Mouse (Mus musculus) kidney, embryonic 16.5 days (tissue): ENCODE measurements around the gene Zmiz1. TPM values are rescaled to one million over a fixed set of nuclear protein-coding genes. Genes with fewer than 3 reads are reported as not detected.

Source experiments
- ATAC-seq: fragments of 200-750 bp; cut with Nextera tagmentation; 2 replicates; pipeline ENCODE4 v1.8.0; 2017; ENCODE audit warnings: moderate TSS enrichment; ENCODE audit not compliant: low FRiP score, low TSS enrichment
- H3K27ac ChIP-seq: fragments of 300-500 bp; sonication (generic); 2 replicates; pipeline ENCODE4 v1.5.1; 2014; ENCODE audit warnings: low read length
- H3K27me3 ChIP-seq: fragments of 300-500 bp; sonication (generic); 2 replicates; pipeline ENCODE4 v1.6.1; 2014; ENCODE audit warnings: low read length, control low read depth, mixed read lengths; ENCODE audit not compliant: insufficient read depth
- H3K36me3 ChIP-seq: fragments of 300-500 bp; sonication (generic); 2 replicates; pipeline ENCODE4 v1.6.1; 2014; ENCODE audit warnings: low read length, control low read depth, mixed read lengths; ENCODE audit not compliant: insufficient read depth
- H3K4me1 ChIP-seq: fragments of 300-500 bp; sonication (generic); 2 replicates; pipeline ENCODE4 v1.6.1; 2014; ENCODE audit warnings: low read length, control low read depth, mixed read lengths; ENCODE audit not compliant: insufficient read depth
- H3K4me2 ChIP-seq: fragments of 300-500 bp; sonication (generic); replicated peaks from 2 replicates; pipeline ENCODE4 v1.6.1; 2014; ENCODE audit warnings: low read depth, low read length
- H3K4me3 ChIP-seq: fragments of 300-500 bp; sonication (generic); 2 replicates; pipeline ENCODE4 v1.5.1; 2014; ENCODE audit warnings: mild to moderate bottlenecking, low read length
- H3K9ac ChIP-seq: fragments of 300-500 bp; sonication (generic); replicated peaks from 2 replicates; pipeline ENCODE4 v1.6.1; 2014; ENCODE audit warnings: low read length
- H3K9me3 ChIP-seq: fragments of 300-500 bp; sonication (generic); 2 replicates; pipeline ENCODE4 v1.6.1; 2016; ENCODE audit warnings: low read length, control low read depth
- WGBS: fragments of 180-500 bp; shearing (Covaris S2); extraction: QIAGEN DNeasy Blood & Tissue Kit; methylation state at CpG from one replicate; pipeline ENCODE4 v1.1.7; 2014; 5-methylcytosine and 5-hydroxymethylcytosine counted together
- polyA plus RNA-seq: library from polyadenylated mRNA; unstranded; fragments of >200 nt; fragmentation: Nextera tagmentation; extraction: Ambion mirVana; gene quantifications from 2 replicates; pipeline ENCODE4 v1.2.1, GENCODE M21; 2015

Gene Zmiz1
- polyA plus RNA-seq, 1 experiment from 2014 or later: 36.0 TPM

DNA sequence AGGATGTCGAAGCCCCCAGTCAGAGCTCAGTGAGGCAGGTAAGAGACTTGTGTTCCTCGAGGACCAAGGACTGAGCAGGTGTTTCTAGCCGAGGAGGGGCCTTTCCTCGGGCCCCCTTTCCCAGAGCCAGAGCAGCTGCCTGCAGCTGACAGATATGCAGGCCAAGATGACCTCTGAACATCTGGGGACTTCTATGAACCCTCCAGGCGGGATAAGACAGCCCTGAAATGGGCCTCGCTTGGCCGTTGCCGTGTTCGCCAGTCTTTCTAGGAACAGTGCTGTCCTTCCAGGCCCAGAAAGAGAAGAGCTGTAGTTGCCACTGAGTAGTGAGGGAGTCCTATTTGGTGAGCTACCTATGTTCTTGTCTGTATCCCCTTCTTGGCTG lies 65.1 kb downstream of the Zmiz1 start:
- 53% methylated on average over 9 of the region's 9 CpGs for whole genome bisulfite sequencing
- Histone ChIP-seq H3K9me3 (no peaks in the 10 kb centered on the region), H3K4me3 (no peak overlapping the region), H3K4me2 (no peak overlapping the region), H3K27me3 (no peaks in the 10 kb centered on the region), H3K9ac (no peak overlapping the region), H3K36me3 (peaks cover 4% of the 10 kb centered on the region; the same call in 1 of the 2 replicates), H3K4me1 (peaks cover 72% of the 10 kb centered on the region), H3K27ac (peak overlapping the region; percentile 87)
- no peak for ATAC-seq

DNA sequence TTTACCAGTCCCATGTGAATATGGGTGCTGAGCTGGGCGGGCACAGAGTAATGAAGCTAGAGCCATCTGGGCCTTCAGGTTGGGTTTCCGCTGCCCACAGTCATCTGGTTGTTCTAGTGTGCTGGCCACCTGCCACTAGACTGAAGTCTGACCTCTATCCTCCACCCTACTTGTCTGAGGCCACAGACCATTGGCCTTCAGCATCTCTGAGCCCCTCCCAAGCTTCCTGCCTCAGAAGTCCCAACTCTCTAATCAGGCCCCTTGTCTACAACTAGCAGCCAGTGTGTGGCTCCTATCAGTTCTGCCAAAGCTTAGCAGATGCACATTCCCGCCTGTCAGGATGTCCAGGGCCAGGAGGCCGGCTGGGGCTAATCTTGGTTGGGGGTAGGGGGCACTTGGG lies 65.9 kb downstream of the Zmiz1 start:
- no peak for ATAC-seq
- H3K4me1 ChIP-seq: peaks cover 66% of the 10 kb centered on the region

DNA sequence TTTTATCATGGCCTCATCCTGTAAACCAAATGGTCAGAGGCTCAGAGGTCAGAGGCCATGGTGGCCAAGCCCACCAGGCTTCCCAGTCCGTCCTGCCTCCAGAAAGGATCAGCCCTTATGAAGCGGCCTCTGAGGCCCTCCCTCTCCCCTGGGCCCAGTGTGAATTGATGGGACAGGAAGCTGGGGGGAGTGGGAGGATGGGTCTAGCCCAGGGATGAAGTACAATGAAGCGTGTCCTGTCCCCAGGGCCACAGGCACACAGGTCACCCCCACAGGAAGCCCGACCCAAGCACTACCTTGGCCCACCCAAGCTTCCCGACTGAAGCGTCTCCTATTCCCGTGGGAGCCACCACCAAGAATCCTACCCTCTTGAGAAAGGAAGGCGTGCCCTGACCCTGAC lies 66.7 kb downstream of the Zmiz1 start:
- peak overlapping the region; percentile 87 for H3K27ac ChIP-seq
- H3K27me3 ChIP-seq: no peaks in the 10 kb centered on the region
- no peak overlapping the region for H3K4me3 ChIP-seq
- 26% methylated on average over 8 of the region's 8 CpGs for WGBS
- peaks cover 57% of the 10 kb centered on the region for H3K4me1 ChIP-seq
- ATAC-seq: peak; percentile 72
- H3K36me3 ChIP-seq: peaks cover 4% of the 10 kb centered on the region; the same call in 1 of the 2 replicates
- H3K9ac ChIP-seq: peak overlapping the region; percentile 45; the same call in 1 of the 2 replicates
- no peaks in the 10 kb centered on the region for H3K9me3 ChIP-seq
- no peak overlapping the region for H3K4me2 ChIP-seq

More for the DNA sequence above, 65.9 kb downstream of the Zmiz1 start:
- Histone ChIP-seq H3K4me3 (no peak overlapping the region), H3K4me2 (no peak overlapping the region), H3K27me3 (no peaks in the 10 kb centered on the region), H3K9ac (no peak overlapping the region), H3K36me3 (peaks cover 4% of the 10 kb centered on the region; the same call in 1 of the 2 replicates), H3K27ac (peak overlapping the region; percentile 87), H3K9me3 (no peaks in the 10 kb centered on the region)
- WGBS: 73% methylated on average over 4 of the region's 4 CpGs

DNA sequence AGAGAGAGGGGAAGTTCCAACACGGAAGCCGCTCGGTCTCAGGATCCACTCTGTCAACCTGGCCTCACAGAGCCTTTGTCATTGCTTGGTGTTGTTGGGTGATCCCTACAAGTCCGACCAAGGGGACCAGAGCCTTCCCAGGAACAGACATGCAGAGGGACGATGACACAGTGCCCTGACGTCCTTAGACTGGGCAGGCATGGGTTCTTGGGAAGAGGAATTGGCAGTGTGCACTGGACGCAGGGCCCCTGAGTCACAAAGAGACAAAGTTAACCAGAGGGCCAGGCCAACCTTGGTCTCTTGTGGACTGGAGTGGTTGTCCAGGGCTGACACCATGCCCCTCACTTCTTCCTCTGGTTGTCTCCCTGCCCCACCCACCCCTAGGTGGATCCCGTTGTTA lies 67.9 kb downstream of the Zmiz1 start:
- peaks cover 52% of the 10 kb centered on the region for H3K4me1 ChIP-seq
- 74% methylated on average over 7 of the region's 8 CpGs for WGBS
- H3K9me3 ChIP-seq: no peaks in the 10 kb centered on the region
- H3K4me2 ChIP-seq: no peak overlapping the region
- no peak for ATAC-seq
- H3K27me3 ChIP-seq: no peaks in the 10 kb centered on the region
- peaks cover 4% of the 10 kb centered on the region; the same call in 1 of the 2 replicates for H3K36me3 ChIP-seq
- no peak overlapping the region for H3K27ac ChIP-seq
- no peak overlapping the region for H3K9ac ChIP-seq
- H3K4me3 ChIP-seq: no peak overlapping the region

DNA sequence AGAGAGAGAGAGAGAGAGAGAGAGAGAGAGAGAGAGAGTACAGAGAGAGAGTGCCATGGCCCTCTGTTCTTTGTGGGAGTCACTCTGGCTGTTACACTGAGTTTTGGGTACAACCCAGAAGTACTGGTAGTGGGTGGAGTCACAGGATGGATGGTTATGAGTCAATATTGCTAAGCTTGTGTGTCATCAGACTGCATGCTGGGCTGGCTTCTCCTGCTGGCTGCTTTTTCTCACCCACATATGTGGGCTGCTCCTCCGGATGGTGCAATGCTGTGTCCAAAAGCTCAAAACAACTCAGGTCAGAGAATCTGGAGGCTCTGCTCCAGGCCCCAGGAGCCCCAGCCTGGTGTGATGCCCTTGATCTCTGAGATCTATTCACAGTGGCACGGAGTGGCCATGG lies 68.3 kb downstream of the Zmiz1 start:
- no peak for ATAC-seq
- Histone ChIP-seq H3K4me1 (peaks cover 51% of the 10 kb centered on the region), H3K4me3 (no peak overlapping the region), H3K9ac (no peak overlapping the region), H3K36me3 (peaks cover 4% of the 10 kb centered on the region; the same call in 1 of the 2 replicates), H3K27ac (no peak overlapping the region), H3K9me3 (no peaks in the 10 kb centered on the region), H3K27me3 (no peaks in the 10 kb centered on the region), H3K4me2 (no peak overlapping the region)
- 75% methylated on average over 2 of the region's 2 CpGs for WGBS

DNA sequence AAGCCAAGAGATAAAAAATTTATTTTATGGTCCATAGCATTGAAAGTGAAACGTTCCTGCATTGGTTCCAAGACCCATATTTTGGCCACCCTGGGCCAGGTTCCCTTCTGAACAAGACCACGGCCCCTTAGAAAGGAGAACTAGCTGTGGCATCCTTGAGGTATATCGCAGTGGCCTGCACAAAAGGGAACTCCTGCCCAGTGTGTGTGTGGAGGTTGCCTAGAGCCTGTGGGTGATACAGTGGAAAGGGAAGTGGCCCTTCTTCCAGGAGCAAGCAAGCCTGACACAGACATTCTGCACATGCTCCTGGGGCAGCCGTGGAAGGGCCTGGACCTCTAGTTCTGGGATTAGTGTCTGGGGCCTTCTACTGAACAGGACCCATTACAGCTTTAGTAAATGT lies 71.4 kb downstream of the Zmiz1 start:
- Histone ChIP-seq H3K4me1 (peaks cover 48% of the 10 kb centered on the region), H3K36me3 (no peaks in the 10 kb centered on the region; the same call in 1 of the 2 replicates), H3K27ac (no peak overlapping the region), H3K27me3 (no peaks in the 10 kb centered on the region), H3K4me2 (no peak overlapping the region), H3K9ac (no peak overlapping the region), H3K9me3 (no peaks in the 10 kb centered on the region), H3K4me3 (no peak overlapping the region)
- WGBS: 79% methylated on average over 4 of the region's 4 CpGs
- ATAC-seq: no peak

DNA sequence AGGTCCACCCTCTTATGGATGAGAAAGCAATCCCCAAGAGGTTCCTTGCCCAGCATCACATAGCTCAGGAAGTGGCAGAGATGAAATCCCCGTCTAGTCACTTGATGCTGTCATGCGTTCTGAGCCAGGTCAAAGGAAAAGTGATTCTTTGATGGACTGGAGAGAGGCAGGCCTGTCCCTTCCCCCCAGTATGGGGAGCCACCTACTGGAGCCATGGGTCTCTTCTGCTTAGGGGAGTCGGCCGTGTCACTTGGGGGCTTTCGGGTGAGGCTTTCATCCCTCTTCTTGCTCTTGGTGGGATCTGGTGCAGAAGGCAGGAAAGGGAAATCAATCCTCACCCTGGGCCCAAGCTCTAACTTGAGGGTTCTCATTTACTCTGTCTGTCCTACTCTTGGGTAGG lies 71.8 kb downstream of the Zmiz1 start:
- H3K4me1 ChIP-seq: peaks cover 45% of the 10 kb centered on the region
- ATAC-seq: no peak
- H3K9ac ChIP-seq: no peak overlapping the region
- WGBS: 68% methylated on average over 5 of the region's 5 CpGs
- H3K4me2 ChIP-seq: no peak overlapping the region
- H3K4me3 ChIP-seq: no peak overlapping the region
- no peaks in the 10 kb centered on the region; the same call in 1 of the 2 replicates for H3K36me3 ChIP-seq
- H3K27me3 ChIP-seq: no peaks in the 10 kb centered on the region
- H3K9me3 ChIP-seq: no peaks in the 10 kb centered on the region
- H3K27ac ChIP-seq: no peak overlapping the region

DNA sequence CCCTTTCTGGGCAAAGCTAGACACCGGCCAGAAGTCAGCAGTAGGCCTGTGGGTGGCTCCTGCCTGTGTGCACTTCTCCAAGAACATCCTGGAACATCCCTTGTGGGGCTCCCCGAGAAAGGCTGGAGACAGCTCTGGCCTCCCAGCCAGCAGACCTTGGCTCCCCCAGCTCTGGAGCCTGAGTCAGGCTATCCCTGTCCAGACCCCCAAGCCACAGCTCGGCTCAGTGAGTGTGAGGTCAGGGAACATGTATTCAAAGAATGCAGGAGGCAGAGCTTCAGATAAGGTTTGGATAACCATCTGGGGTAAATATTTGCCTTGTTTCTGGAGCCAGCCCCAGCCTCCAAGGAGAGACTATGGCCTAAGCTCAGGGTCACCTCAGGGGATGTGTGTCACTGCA lies 74.0 kb downstream of the Zmiz1 start:
- peak overlapping the region; percentile 60; the same call in 1 of the 2 replicates for H3K27ac ChIP-seq
- peaks cover 38% of the 10 kb centered on the region for H3K4me1 ChIP-seq
- 45% methylated on average over 3 of the region's 3 CpGs for WGBS

DNA sequence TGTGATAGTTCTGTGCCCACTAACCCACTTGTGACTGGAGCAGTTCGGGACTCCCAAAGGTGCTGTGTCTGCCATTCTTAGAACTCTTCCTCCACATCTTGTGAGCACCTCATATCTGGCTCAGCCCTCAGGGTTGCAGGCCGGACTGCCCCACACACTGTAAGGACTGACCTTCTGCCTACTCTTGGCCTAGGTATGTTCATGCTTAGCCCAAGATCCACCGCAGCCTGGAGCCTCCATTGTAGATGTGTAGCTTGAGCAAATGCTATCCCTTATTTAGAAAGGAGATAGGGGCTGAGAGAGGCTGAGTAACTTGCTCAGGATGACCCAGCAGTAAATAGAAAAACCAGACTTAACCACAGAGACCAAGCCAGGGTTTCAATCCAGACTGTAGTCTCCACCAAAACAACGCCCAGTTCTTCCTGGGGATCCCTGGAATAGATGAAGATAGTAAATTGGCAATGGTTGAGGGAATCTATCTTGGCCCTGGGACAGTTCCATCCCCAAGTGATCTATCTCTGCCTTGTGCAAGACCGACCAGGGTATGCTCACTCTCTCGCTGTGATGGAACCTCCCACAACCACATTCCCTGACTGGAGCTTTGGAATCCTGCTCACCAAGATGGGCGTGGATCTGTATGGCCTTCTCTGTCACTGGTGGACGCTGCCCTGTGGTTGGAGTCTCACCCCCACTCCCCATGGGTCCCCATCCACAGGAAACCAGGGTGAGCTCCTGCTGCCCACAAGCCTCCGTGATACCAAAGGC lies 74.8 kb downstream of the Zmiz1 start:
- no peak overlapping the region for H3K9ac ChIP-seq
- no peak overlapping the region for H3K4me2 ChIP-seq
- H3K9me3 ChIP-seq: no peaks in the 10 kb centered on the region
- H3K36me3 ChIP-seq: peaks cover 18% of the 10 kb centered on the region
- H3K27me3 ChIP-seq: no peaks in the 10 kb centered on the region
- peak overlapping the region; percentile 51; the same call in 1 of the 2 replicates for H3K27ac ChIP-seq
- WGBS: 71% methylated on average over 9 of the region's 9 CpGs
- H3K4me1 ChIP-seq: peaks cover 38% of the 10 kb centered on the region
- H3K4me3 ChIP-seq: no peak overlapping the region
- ATAC-seq: no peak

More for the DNA sequence above, 74.0 kb downstream of the Zmiz1 start:
- Histone ChIP-seq H3K4me3 (no peak overlapping the region), H3K4me2 (no peak overlapping the region), H3K9ac (no peak overlapping the region), H3K36me3 (peaks cover 18% of the 10 kb centered on the region), H3K27me3 (no peaks in the 10 kb centered on the region), H3K9me3 (no peaks in the 10 kb centered on the region)
- peak; percentile 43; the same call in 1 of the 2 replicates for ATAC-seq

DNA sequence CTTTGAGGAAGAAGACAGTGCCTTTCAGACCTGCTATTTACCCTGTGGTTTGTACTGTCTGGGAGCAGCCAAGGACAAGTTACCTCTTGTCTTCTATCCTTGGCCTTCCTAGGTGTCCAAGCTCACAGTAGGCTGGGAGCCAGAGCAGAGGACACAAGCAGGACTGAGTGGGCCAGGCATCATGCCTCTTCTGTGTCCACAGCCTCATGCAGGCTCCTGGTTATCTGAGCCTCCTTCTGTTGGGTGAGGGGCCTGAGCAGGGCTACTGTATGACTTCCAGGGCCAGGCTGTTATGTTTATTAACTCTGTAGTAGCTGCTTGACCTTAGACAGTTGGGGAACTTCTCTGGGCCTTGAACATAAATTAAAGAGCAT lies 75.4 kb downstream of the Zmiz1 start:
- H3K36me3 ChIP-seq: peaks cover 18% of the 10 kb centered on the region
- no peak overlapping the region for H3K9ac ChIP-seq
- peak overlapping the region; percentile 51; the same call in 1 of the 2 replicates for H3K27ac ChIP-seq
- no peak for ATAC-seq
- H3K4me2 ChIP-seq: no peak overlapping the region
- H3K4me3 ChIP-seq: no peak overlapping the region
- H3K9me3 ChIP-seq: no peaks in the 10 kb centered on the region
- no peaks in the 10 kb centered on the region for H3K27me3 ChIP-seq
- H3K4me1 ChIP-seq: peaks cover 38% of the 10 kb centered on the region
